Mouse (Mus musculus) MEL (cell line): ENCODE measurements around the gene Naa40.

ENCODE experiments used
- CTCF ChIP-seq, 3 experiments: IDR thresholded peaks in 2 of 3; conservative IDR thresholded peaks in 1 of 3; 2 replicates each; pipeline ENCODE4 v1.5.1; 2011 to 2012; ENCODE audit warnings: low read length in 3 of 3, low read depth in 2 of 3, mild to moderate bottlenecking in 2 of 3, improper control_type of control experiment in 1 of 3, inconsistent platforms in 1 of 3, mixed read lengths in 1 of 3, moderate library complexity in 1 of 3; ENCODE audit not compliant: control insufficient read depth in 1 of 3, insufficient read depth in 1 of 3, poor library complexity in 1 of 3, severe bottlenecking in 1 of 3
- E2F4 ChIP-seq: IDR thresholded peaks from 2 replicates; pipeline ENCODE4 v1.6.1; 2011; ENCODE audit warnings: low read depth, low read length, improper control_type of control experiment, borderline replicate concordance
- EP300 ChIP-seq, 2 experiments: IDR thresholded peaks; 2 replicates each; pipeline ENCODE4 v1.6.1; 2011; ENCODE audit warnings: improper control_type of control experiment in 2 of 2, low read length in 2 of 2, low read depth in 1 of 2, mild to moderate bottlenecking in 1 of 2
- GATA1 ChIP-seq: IDR thresholded peaks from 2 replicates; pipeline ENCODE4 v1.6.1; 2011; ENCODE audit warnings: low read depth, low read length, improper control_type of control experiment
- MAX ChIP-seq: IDR thresholded peaks from 2 replicates; pipeline ENCODE4 v1.6.1; 2011; ENCODE audit warnings: low read length, improper control_type of control experiment
- POLR2A ChIP-seq, 2 experiments: IDR thresholded peaks; 2 replicates each; pipeline ENCODE4 v1.6.1; 2011 to 2012; ENCODE audit warnings: low read length in 2 of 2, mild to moderate bottlenecking in 2 of 2, control low read depth in 1 of 2, improper control_type of control experiment in 1 of 2, low read depth in 1 of 2, moderate library complexity in 1 of 2; ENCODE audit not compliant: control insufficient read depth in 1 of 2, insufficient read depth in 1 of 2, poor library complexity in 1 of 2
- POLR2AphosphoS2 ChIP-seq: IDR thresholded peaks from 2 replicates; pipeline ENCODE4 v1.6.1; 2011; ENCODE audit warnings: low read length, improper control_type of control experiment
- USF1 ChIP-seq: IDR thresholded peaks from 2 replicates; pipeline ENCODE4 v1.6.1; 2014; ENCODE audit warnings: low read depth, mild to moderate bottlenecking, inconsistent platforms, low read length, improper control_type of control experiment, moderate library complexity

DNA sequence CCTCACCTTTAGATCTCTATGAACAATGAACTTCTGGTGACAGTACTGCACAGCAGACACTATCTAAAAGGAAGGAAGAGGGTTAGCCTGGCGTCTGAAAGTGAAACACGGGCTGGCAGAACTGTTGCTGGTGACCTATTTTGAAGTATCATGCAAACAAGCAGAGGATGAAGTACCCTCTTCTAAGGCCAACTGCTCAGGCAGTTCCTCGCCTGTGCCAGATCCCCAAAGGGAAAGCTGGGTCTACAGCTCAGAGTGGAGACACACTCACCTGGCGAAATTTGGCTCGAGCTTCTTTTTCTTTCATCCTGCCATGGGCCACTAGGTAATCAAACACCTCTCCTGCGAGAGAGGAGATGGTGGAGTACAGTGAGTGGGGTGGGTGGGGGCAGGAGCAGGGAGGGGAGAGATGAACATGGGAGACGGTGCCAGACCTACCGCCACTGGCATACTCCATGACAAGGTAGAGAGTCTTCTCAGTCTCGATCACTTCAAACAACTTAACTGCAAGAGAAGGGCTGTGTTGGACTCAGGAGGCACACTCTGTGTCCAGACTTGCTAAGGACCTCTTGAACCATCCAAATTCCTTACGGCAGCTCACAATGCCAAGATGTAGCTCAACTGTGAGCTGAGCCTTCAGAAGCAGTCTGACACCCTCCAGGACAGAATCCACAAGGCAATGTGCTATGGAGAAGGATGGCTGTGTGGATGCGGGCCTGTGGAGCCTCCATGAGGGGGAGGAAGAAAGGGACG lies 45.8 kb upstream of the Naa40 start:
- TF ChIP-seq CTCF (IDR thresholded peaks at IDR 0.05 in 2 of 3, conservative IDR thresholded peaks at IDR 0.05 in 1 of 3; ENCODE audit: control insufficient read depth in 1 of 3, insufficient read depth in 1 of 3, low read depth in 2 of 3, low read length in 3 of 3, poor library complexity in 1 of 3, severe bottlenecking in 1 of 3) (no peak), E2F4 (no peak), USF1 (no peak), POLR2AphosphoS2 (no peak), POLR2A (IDR thresholded peaks at IDR 0.05; ENCODE audit: control insufficient read depth in 1 of 2, insufficient read depth in 1 of 2, low read depth in 1 of 2, low read length in 2 of 2, poor library complexity in 1 of 2) (no peak; a peak in 1 of 4 replicates), GATA1 (no peak), MAX (no peak), EP300 (IDR thresholded peaks at IDR 0.05; ENCODE audit: low read depth in 1 of 2, low read length in 2 of 2) (no peak)
